Mouse (Mus musculus) cortical plate, adult 2 months (tissue): ENCODE data around the gene Ifna4. TPM values are rescaled to one million over a fixed set of nuclear protein-coding genes. Genes with fewer than 3 reads are reported as not detected.
"Not testable (repeated sequence)": the region's sequence is repeated elsewhere in the genome, so short reads cannot be mapped to it uniquely, and the experiment has no call there.

Experiments
- H3K27ac ChIP-seq: fragments of 200-500 bp; 2 replicates; pipeline ENCODE4 v1.5.1; 2012; ENCODE audit warnings: low read length, control low read depth, inconsistent platforms; ENCODE audit not compliant: insufficient read depth
- H3K4me1 ChIP-seq: fragments of 200-500 bp; 2 replicates; pipeline ENCODE4 v1.6.1; 2011; ENCODE audit warnings: low read length; ENCODE audit not compliant: control insufficient read depth, insufficient read depth
- H3K4me3 ChIP-seq: fragments of 200-500 bp; 2 replicates; pipeline ENCODE4 v1.5.1; 2011; ENCODE audit warnings: mild to moderate bottlenecking, low read length, control low read depth; ENCODE audit not compliant: insufficient read depth
- CTCF ChIP-seq: fragments of 200-500 bp; IDR thresholded peaks from 2 replicates; pipeline ENCODE4 v1.5.1; 2011; ENCODE audit warnings: mild to moderate bottlenecking, control low read depth, low read length; ENCODE audit not compliant: insufficient read depth; ENCODE audit errors: extremely low read depth
- POLR2A ChIP-seq: fragments of 200-500 bp; IDR thresholded peaks from 2 replicates; pipeline ENCODE4 v1.6.1; 2011; ENCODE audit warnings: mild to moderate bottlenecking, low read length, control low read depth; ENCODE audit not compliant: insufficient read depth; ENCODE audit errors: extremely low read depth
- polyA plus RNA-seq: library from polyadenylated mRNA; depleted of rRNA; stranded (reverse); fragments of >200 nt; gene quantifications from 2 replicates; pipeline ENCODE4 v1.2.3, GENCODE M21; 2012

The Ifna4 gene
- polyA plus RNA-seq, 1 experiment = not detected

GRCm38 (mm10) chr4:88830523-88830922, 11.1 kb upstream of the Ifna4 start:
- H3K4me3 ChIP-seq = no peak overlapping the region
- no peak overlapping the region for H3K27ac ChIP-seq
- TF ChIP-seq POLR2A = no peak
- peak; percentile 29; the same call in 1 of the 2 replicates for TF ChIP-seq CTCF
- no peaks in the 10 kb centered on the region for H3K4me1 ChIP-seq

- H3K4me3 ChIP-seq, H3K4me1 ChIP-seq, H3K27ac ChIP-seq: not testable (repeated sequence)
Observed at GRCm38 (mm10) chr4:88835225-88835624, 6.4 kb upstream of the Ifna4 start, which contains the start of gene Ifna5. TSS of gene Ifna5 (plus strand) at chr4:88835525.

- TF ChIP-seq CTCF (no peak), POLR2A (no peak)
- no peaks in the 10 kb centered on the region for H3K4me1 ChIP-seq
- no peak overlapping the region for H3K4me3 ChIP-seq
- H3K27ac ChIP-seq = no peak overlapping the region
Observed at GRCm38 (mm10) chr4:88838828-88839227, 2.8 kb upstream of the Ifna4 start.

GRCm38 (mm10) chr4:88840058-88840457, 1.6 kb upstream of the Ifna4 start:
- H3K4me3 ChIP-seq = no peak overlapping the region
- no peaks in the 10 kb centered on the region for H3K4me1 ChIP-seq
- H3K27ac ChIP-seq = no peak overlapping the region
- TF ChIP-seq CTCF (no peak), POLR2A (no peak)

- Histone ChIP-seq H3K4me3 (no peak overlapping the region), H3K4me1 (no peaks in the 10 kb centered on the region), H3K27ac (no peak overlapping the region)
- TF ChIP-seq POLR2A = no peak
- TF ChIP-seq CTCF = 0 out of 2 replicates have a peak, but pooled peaks have one; percentile 5
Observed at GRCm38 (mm10) chr4:88845334-88845733, 3.7 kb downstream of the Ifna4 start.

- Histone ChIP-seq H3K4me3 (no peak within 1 kb of the TSS), H3K27ac (no peak within 1 kb of the TSS), H3K4me1 (no peaks in the 10 kb centered on the region)
- no peak for TF ChIP-seq CTCF
- TF ChIP-seq POLR2A = no peak
Observed at GRCm38 (mm10) chr4:88849698-88850097, 8.0 kb downstream of the Ifna4 start, which contains the start of gene Ifna1. TSS of gene Ifna1 (plus strand) at chr4:88850087.

- no peak for TF ChIP-seq POLR2A
- no peak for TF ChIP-seq CTCF
- H3K4me3 ChIP-seq = no peak overlapping the region
- no peak overlapping the region for H3K27ac ChIP-seq
- H3K4me1 ChIP-seq = no peaks in the 10 kb centered on the region
Observed at GRCm38 (mm10) chr4:88851026-88851763, 9.5 kb downstream of the Ifna4 start.

GRCm38 (mm10) chr4:88859214-88859613, 17.6 kb downstream of the Ifna4 start:
- TF ChIP-seq POLR2A (no peak), CTCF (no peak)
- Histone ChIP-seq H3K4me1 (no peaks in the 10 kb centered on the region), H3K27ac (no peak overlapping the region), H3K4me3 (no peak overlapping the region)

- no peak for TF ChIP-seq POLR2A
- TF ChIP-seq CTCF = no peak
- Histone ChIP-seq H3K4me3 (no peak overlapping the region), H3K27ac (no peak overlapping the region), H3K4me1 (no peaks in the 10 kb centered on the region)
Observed at GRCm38 (mm10) chr4:88863309-88863708, 21.6 kb downstream of the Ifna4 start.

GRCm38 (mm10) chr4:88864599-88864998, 22.9 kb downstream of the Ifna4 start:
- Histone ChIP-seq H3K27ac (no peak overlapping the region), H3K4me1 (no peaks in the 10 kb centered on the region), H3K4me3 (no peak overlapping the region)
- TF ChIP-seq POLR2A (no peak), CTCF (no peak)
